Mouse (Mus musculus) heart, postnatal 14 days (tissue): ENCODE measurements around the gene Trim29. TPM values are rescaled to one million over a fixed set of nuclear protein-coding genes. Genes with fewer than 3 reads are reported as not detected.

Source experiments
- DNase-seq, 2 experiments: peaks; one replicate each; pipeline ENCODE4 v3.0.0; 2021 to 2022
- intact Hi-C: fragments of 180-260 bp; cut with DNase I; formaldehyde crosslinking; loops from one replicate; pipeline ENCODE4 v1.15.1; 2025
- long read RNA-seq, 2 experiments: library from polyadenylated mRNA; stranded (forward); transcript quantifications; one replicate each; pipeline ENCODE4 v2.0.0; 2021
- total RNA-seq, 2 experiments: library from RNA; stranded (reverse); gene quantifications; 2 replicates each; pipeline ENCODE4 v1.2.3; 2021

The Trim29 gene
- under 1 TPM; 0.17 to 0.34 TPM for total RNA-seq
- long read RNA-seq, experiment 1 = 0 reads
- long read RNA-seq, experiment 2 = 0 reads

GRCm38 (mm10) chr9:43310538-43310937 is at the start of gene Trim29:
Gene Trim29 (plus strand): TSS chr9:43310848.
- no peak for DNase-seq
- intact Hi-C loops = no loop called here

- no peak for DNase-seq
Measured at GRCm38 (mm10) chr9:43261124-43261907, 49.3 kb upstream of the Trim29 start.

GRCm38 (mm10) chr9:43261941-43262340 is 48.7 kb upstream of the Trim29 start:
- intact Hi-C loops = no loop called here
- no peak for DNase-seq

More at GRCm38 (mm10) chr9:43261124-43261907, 49.3 kb upstream of the Trim29 start:
- intact Hi-C loops = no loop called here

GRCm38 (mm10) chr9:43262390-43262789 is 48.3 kb upstream of the Trim29 start:
- DNase-seq = no peak
- intact Hi-C loops = no loop called here

- intact Hi-C loops = no loop called here
- DNase-seq = no peak
Measured at GRCm38 (mm10) chr9:43262811-43263550, 47.7 kb upstream of the Trim29 start.

GRCm38 (mm10) chr9:43263946-43264451 is 46.6 kb upstream of the Trim29 start:
- peak; percentile 67 to 70 for DNase-seq
- intact Hi-C loops = no loop called here

- intact Hi-C loops = no loop called here
- DNase-seq = peak in 1 of 2 experiments; percentile 26
Measured at GRCm38 (mm10) chr9:43265194-43265593, 45.5 kb upstream of the Trim29 start.

GRCm38 (mm10) chr9:43267357-43267756 is 43.3 kb upstream of the Trim29 start:
- DNase-seq = peak; percentile 39 to 40
- intact Hi-C loops = no loop called here

GRCm38 (mm10) chr9:43269166-43269565 is 41.5 kb upstream of the Trim29 start:
- intact Hi-C loops = no loop called here
- DNase-seq = no peak

- intact Hi-C loops = no loop called here
- no peak for DNase-seq
Measured at GRCm38 (mm10) chr9:43270723-43271252, 39.9 kb upstream of the Trim29 start.

- no peak for DNase-seq
Measured at GRCm38 (mm10) chr9:43271761-43272518, 38.7 kb upstream of the Trim29 start.

GRCm38 (mm10) chr9:43273735-43274134 is 36.9 kb upstream of the Trim29 start:
- DNase-seq = no peak
- intact Hi-C loops = no loop called here

More at GRCm38 (mm10) chr9:43271761-43272518, 38.7 kb upstream of the Trim29 start:
- intact Hi-C loops = no loop called here

- peak; percentile 83 to 91 for DNase-seq
- intact Hi-C loops = loop anchor here (1.0 to 5.0 kb wide), 4 partner anchors 47 to 277 kb away; no protein-coding TSS in a partner anchor
Measured at GRCm38 (mm10) chr9:43284284-43284683, 26.4 kb upstream of the Trim29 start.

- intact Hi-C loops = loop anchor here (5.0 kb wide), 1 partner anchor 517 kb away; no protein-coding TSS in a partner anchor
- DNase-seq = no peak
Measured at GRCm38 (mm10) chr9:43285281-43285680, 25.4 kb upstream of the Trim29 start.

GRCm38 (mm10) chr9:43286870-43287269 is 23.8 kb upstream of the Trim29 start:
- intact Hi-C loops = loop anchor here (5.0 kb wide), 1 partner anchor 515 kb away; no protein-coding TSS in a partner anchor
- peak; percentile 69 to 82 for DNase-seq

- no peak for DNase-seq
- intact Hi-C loops = no loop called here
Measured at GRCm38 (mm10) chr9:43293058-43293457, 17.6 kb upstream of the Trim29 start.

GRCm38 (mm10) chr9:43300394-43300793 is 10.3 kb upstream of the Trim29 start:
- no peak for DNase-seq
- intact Hi-C loops = no loop called here

- intact Hi-C loops = no loop called here
- DNase-seq = no peak
Measured at GRCm38 (mm10) chr9:43302989-43303388, 7.7 kb upstream of the Trim29 start.

GRCm38 (mm10) chr9:43305882-43306281 is 4.8 kb upstream of the Trim29 start:
- intact Hi-C loops = no loop called here
- no peak for DNase-seq
